Mouse (Mus musculus): ENCODE results near the gene Tefm.

The Tefm gene

GRCm38 (mm10) chr11:80098444-80099056, 43.4 kb downstream of the Tefm start:
- no peak for DNase-seq (ENCODE audit: extremely low read depth, low read depth)

GRCm38 (mm10) chr11:80090555-80091164, 51.3 kb downstream of the Tefm start:
- DNase-seq (ENCODE audit: extremely low read depth, low read depth), result no peak

GRCm38 (mm10) chr11:80089817-80090214, 52.2 kb downstream of the Tefm start:
- no peak for DNase-seq (ENCODE audit: extremely low read depth, low read depth)

- peak; percentile 78 for DNase-seq (ENCODE audit: extremely low read depth, low read depth)
Observed at GRCm38 (mm10) chr11:80088917-80089816, 52.8 kb downstream of the Tefm start, which contains the start of gene Atad5. TSS of gene Atad5 (plus strand) at chr11:80089400.

- peak; percentile 91 for DNase-seq (ENCODE audit: extremely low read depth, low read depth)
Observed at GRCm38 (mm10) chr11:80086844-80087243, 55.1 kb downstream of the Tefm start.
